Mouse (Mus musculus) urinary bladder, adult 2 months (tissue): ENCODE measurements at regions not wholly inside any gene's neighbourhood (a gene's known extent, or its start where the extent isn't known, plus 50 kb on each side); places are given as distances from the start of the nearest gene placed in this dataset.

Source experiments
- DNase-seq: peaks from one replicate; pipeline ENCODE4 v3.0.0; 2022; ENCODE audit warnings: low spot score

DNA sequence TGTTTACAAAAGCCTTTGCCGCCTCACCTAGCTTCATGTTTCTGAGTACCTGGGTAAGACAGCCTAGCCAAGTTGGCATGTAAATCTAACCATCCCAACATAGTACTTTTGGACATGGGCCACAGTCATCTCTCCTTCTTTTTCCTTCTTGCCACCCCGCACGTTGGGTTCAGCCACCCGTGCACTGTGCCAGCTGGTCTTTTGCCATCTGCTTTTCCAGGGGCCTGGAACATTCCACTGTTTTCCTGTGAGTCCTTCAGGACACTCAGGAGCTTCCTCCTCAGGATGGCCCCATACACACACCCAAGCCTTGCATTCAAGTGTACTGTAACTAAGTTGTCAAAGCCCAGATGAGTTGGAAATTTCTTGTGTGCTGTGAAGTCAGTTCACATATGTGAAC, 132.2 kb upstream of the Jun start:
- no peak for DNase-seq

DNA sequence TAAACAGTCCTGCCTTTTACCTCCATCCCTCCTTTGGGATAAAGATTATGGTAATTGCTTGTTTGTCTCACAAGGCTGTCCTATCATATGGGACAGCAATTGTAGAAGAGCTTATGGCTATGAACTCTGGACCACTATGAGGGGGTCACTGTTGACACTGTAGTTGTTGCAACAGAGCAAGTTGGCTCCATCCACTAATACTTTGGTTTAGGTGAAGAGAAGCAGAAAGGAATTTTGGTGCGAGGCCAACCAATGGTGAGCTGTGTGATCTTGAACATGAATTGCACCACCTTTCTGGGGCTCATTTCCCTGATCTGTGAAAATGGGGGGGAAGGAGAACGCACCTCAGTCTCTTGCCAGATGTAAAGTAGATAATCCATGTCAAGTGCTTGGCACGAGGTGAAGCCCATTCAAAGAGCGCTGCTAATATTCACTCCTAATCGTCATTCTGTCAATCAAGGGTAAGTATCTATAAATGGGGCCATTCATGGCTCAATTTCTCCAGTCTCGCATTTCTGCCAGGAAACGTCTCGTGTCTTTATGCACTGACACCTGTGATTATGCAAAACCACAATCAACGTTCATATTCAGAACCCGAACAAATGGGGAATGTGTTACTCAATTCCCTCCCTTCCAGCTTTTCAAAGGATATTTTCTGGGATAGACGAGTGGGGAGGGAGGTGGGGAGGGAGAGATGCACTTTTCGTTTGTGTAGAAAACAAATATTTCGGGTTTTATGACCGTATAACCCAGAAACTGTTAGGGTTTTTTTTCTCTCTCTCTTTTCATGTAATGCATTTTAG, 133.3 kb upstream of the Jun start:
- DNase-seq = no peak

DNA sequence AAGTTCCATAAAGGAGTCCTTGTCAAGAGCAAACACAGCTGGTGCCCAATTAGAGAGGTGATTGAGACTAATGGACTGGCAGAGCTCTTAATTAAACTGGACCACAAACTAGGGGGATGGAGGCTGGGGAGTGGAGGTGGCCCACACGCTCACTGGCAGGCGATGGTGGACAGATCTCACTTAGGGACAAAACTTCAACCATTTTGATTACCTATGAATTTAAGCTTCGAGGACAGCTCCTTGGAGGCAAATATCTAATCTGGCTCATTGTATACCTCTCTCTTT, 133.8 kb upstream of the Jun start:
- DNase-seq = no peak

DNA sequence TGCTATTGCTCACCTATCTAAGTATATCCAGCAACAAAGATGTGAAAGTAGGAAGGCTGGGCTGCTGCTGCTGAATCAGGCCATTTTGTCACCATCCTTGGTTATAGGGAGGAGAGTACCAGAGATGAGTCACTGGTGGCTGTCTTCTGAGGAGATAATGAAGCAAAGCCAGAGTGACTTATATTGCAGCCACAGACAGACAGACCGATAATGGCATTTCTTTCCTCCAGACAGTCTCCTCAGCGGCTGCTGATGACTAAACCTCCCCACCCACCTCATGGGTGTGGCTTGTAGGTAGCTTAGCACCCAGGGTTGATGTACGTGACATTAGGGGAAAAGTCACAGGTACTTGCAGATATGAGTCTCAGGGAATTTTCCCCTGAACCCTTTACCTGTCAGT, 136.1 kb upstream of the Jun start:
- DNase-seq = no peak

DNA sequence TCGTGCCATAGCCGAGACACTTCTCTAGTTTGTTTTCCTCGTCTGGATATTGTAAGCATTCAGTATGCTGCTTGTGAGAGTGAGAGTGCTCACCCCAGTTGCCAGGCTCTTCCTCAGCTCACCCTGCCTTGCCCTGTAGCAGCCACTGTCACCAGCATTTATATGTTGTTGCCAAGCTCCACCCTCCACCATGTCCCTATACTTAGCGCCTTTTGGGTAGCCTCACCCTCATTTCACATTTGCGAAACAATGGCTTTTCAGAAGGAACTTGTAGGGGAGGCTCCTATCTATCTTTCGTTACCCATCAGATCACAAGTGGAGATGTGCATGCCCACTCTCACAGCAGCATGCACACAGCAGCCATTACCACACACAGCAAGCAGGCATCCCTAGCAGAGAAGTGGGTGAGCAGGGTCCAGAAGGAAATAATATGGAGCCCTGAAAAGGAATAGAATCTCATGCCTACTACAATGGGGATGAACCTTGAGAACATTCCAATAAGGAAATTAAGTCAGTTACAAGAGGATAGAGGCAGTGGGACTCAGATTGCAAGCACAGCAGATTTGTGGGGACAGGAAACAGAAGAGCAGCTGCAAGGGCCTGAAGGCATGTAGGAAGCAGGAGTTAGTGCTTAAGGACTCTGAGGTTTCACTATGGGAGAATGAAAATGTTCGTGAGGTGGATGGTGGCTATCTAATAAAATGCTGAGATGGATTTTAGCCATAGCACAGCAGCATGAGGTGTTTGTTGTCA, 139.8 kb upstream of the Jun start:
- DNase-seq = no peak

DNA sequence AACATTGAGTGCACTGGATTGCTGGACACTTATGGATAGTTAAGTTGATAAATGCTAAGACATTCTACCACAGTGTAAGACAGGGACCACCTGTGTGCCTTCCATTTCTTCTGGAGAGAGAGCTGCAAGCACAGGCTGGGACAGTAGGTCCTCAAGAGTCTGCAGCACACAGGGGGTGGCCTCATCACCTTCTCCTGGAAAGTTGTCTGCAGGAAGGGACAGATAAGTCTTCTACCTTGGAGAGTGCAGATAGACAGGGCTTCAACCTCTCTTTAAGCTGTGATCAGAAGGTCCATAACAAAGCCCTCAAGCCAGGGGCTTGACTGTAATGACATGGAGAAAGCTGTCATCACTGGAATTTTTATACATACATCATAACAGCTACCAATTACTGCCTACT, 140.5 kb upstream of the Jun start:
- no peak for DNase-seq

DNA sequence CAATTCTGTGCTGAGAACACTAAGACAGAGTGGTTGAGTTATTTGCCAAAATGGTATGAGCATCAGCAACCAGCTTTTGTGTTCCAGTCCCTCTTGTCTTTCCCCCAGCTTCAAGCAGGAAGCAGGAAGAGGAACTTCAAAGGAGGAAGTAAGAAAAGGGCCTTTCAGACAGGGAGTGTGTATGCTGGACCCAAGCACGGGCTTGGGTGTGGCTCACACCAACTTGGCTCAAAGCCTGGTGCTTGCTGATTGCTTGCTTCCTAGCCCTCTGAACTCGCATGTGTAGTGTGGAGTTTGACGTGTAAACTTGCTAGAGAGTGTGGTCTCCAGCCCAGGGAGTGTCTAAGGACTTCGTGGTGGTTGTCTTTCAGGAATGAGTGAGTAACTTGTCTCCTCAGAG, 141.0 kb upstream of the Jun start:
- no peak for DNase-seq

DNA sequence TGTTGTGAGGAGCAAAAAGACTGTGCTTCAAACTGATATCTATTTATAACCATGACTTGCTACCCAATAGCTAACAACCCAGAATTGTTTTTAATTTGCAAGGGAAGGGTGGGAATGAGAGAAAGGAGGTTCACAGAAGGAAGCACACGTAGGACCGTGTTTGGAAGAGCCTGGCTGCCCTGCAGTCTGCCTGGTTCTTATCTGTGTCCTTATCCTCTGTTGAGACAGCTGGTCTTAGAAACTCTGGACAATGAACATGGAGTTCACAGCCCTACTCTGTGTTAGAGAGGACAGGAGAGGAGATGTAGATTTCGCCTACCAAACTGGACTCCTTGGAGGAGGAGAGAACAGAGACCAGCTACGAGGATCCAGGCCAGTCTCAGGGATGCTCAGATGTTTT, 141.5 kb upstream of the Jun start:
- DNase-seq = no peak

DNA sequence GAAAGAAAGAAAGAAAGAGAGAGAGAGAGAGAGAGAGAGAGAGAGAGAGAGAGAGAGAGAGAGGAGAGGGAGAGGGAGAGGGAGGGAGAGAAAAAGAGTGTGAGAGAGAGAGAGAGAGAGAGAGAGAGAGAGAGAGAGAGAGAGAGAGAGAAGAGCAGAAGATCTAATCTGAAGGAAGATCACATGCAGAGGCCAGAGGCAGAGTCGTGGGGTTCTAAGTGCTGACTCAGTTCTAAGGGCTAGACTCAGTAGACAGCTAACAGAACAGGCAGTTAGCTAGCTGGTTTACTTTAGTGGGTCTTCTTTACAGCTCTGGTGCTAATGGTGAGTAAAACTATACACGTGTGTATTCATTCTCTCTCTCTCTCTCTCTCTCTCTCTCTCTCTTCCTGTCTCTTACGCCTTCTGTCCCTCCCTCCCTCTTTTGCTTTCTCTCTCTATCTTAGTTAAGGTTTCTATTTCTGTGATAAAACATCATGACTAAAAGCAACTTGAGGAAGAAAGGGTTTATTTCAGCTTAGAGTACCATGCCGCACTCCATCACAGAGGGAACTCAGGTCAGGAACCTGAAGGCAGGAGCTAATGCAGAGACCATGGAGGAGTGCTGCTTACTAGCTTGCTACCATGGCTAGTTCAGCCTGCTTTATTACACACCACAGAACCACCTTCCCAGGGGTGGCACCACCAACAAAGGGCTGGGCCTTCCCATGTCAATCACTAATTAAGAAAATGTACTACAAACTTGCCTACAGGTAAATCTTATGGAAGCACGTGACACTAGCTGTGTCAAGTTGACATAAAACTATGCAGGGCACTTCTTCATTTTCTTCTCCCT, 142.8 kb upstream of the Jun start:
- no peak for DNase-seq

DNA sequence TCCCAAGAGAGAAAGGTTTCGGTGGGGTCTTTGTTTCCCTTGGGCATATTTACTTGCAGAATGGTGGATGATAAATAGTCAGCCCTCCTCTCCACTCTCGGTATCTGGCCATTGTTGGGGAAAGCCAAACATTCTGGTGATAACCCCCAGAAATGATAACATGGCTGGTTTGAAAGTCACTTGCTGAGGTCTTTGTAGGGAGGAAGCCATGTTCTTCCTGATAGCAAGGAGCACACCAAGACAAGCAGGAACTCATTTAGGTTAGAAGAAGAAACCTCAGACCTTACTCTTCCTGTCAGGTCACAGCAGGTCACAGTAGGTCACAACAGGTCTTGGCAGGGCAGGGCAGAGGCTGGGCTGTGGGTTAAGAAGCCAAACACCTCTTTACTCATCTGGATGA, 144.1 kb upstream of the Jun start:
- no peak for DNase-seq

DNA sequence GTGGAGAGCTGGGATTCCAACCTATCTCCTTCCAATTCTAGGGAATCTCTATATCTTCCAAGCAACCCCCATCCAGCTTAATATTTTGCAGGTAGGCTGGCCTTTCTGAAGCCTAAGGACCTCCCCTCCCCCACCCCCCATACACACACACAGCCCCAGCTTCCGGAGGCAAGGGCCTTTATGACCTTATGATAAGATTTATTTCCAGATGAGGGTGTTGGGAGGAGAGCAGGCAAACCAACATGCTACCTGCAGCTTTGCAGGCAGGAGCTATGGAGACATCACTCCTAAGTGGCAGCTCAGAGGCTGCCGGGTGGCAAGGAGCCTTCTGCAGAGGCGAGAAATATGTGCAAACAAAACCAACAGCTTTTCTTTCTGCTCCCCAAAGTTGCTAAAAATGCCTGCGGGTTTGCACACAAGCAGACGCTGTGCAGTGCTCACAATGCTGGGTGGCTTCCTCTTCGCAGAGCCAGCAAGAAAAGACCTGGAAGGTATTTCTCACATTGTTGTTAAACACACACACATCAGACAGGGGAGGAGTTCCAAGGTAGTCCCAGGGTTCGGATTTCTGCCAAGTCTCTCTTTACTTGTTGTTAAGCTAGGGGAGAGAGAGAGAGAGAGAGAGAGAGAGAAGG, 145.2 kb upstream of the Jun start:
- DNase-seq = no peak

DNA sequence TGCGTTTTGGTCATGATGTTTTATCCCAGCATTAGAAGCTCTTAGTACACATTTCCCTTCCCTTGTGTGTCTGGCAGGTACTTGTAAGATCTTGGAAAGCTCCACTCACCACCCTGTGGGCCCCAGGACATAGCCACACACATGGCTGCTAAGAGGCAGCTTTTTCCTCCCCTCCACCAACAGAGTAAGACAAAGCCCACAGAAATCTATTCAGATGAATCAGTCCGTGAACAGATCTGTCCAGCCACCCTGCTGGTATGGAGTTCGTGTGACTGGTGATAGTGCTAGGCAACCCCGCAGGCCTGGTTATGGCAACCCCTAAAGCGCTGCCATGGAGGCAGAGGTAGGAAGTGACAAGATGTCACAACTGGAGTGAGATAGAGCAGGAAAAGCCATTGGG, 147.4 kb upstream of the Jun start:
- DNase-seq = no peak

DNA sequence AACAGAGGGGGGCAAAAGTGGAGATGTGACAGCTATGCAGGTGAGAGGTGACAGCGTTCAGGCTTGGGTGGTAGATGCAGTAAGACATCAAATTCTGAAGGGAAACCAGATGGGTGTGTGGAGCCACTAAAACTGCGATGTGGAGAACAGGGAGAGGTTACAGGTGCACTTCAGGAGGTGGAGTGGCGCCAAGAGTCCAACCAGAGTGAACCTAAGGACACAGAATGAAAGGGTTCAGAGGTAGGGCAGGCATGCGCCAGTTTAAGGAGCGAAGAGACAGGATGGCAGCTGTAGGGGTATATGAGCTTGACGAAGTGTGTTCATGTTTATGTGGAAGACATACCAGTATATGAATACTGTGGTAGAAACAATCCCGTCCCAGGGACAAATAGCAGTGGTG, 148.1 kb upstream of the Jun start:
- DNase-seq = no peak

DNA sequence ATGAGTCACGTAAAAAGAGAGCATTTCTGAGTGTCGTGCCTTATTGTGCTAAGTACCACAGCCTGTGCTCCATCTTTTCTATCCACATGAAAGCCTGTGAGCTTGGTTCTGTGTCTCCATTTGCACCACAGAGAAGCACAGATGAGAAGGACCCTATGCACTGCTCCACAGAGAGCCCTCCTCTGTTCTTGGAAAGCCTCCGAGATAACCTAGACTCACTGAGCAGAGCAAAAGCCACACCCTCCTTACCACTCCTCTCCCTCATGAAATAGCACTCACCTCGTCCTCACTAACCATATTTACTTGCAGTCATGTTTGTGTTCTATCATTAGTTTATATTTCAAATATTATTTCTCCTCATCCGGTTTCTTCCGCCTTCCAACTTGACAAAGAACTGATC, 150.5 kb upstream of the Jun start:
- DNase-seq = no peak

DNA sequence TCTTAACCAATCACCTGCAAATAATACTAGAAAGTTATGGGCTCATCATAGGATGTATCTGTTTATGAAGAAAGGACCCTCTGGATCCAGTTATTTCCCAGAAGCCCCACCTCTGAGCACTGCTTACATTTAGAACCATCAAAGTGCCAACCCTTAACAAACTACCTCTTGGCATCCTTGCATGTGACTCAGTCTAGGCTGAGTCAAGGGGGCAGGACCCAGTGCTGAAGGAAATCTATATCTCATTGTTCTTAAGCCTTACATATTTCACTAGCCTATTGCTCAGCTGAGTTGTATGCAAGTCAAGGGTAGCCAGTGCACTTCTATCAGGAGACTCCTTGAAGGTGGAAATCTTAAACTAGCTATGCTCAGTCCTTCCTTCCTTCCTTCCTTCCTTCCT, 151.6 kb upstream of the Jun start:
- DNase-seq = no peak

DNA sequence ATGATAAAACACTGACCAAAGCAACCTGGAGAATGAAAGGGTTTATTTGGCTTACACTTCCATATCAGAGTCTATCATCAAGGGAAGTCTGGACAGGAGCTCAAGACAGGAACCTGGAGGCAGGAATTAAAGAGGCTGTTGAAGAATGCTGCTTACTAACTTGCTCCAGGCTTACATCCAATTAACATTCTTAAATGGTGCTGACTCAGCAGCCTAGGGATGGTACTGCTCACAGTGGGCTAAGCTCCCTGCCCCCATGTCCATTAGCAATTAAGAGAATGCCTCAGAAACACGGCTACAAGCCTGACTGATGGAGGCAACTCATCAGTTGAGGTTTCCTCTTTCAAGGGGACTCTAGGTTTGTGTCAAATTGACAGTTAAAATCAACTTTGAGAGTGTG, 153.3 kb upstream of the Jun start:
- DNase-seq = no peak

DNA sequence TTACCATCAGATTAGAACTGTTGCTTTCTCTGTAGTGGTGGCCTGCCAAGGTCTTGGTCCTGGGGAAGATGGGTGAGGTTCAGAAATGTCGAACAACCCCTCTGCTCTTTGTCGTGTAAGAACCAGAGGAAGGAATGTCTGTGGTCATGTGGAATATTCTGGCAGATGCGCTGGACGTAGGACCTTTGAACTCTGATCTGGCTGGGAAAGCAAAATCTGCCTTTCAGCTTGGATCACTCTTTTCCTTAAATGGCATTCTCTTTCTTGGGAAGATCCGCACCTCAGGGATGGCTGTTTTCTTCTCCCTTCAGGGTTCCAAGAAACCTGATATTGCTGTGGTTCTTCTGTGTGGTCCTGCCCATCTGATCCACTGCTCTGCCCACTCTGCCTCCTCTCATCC, 155.8 kb upstream of the Jun start:
- no peak for DNase-seq

DNA sequence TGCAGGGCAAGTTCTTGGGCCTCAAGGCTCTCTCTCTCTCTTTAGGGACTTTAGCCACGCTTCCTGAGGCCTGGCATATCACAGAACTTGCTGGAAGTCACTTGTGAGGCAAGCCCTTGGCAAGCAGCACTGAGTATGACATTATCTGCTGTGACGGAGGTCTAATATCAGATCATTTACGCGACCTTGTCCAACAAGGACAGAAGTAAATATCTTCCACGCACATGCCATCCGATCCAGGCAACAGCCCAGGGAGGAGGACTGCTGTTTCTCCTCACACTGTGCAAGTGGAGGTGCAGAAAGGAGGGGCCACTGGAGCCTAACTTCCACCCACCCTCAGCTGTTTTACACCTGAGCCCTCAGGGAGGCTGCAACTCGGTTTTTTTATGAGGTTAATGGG, 156.8 kb upstream of the Jun start:
- no peak for DNase-seq

DNA sequence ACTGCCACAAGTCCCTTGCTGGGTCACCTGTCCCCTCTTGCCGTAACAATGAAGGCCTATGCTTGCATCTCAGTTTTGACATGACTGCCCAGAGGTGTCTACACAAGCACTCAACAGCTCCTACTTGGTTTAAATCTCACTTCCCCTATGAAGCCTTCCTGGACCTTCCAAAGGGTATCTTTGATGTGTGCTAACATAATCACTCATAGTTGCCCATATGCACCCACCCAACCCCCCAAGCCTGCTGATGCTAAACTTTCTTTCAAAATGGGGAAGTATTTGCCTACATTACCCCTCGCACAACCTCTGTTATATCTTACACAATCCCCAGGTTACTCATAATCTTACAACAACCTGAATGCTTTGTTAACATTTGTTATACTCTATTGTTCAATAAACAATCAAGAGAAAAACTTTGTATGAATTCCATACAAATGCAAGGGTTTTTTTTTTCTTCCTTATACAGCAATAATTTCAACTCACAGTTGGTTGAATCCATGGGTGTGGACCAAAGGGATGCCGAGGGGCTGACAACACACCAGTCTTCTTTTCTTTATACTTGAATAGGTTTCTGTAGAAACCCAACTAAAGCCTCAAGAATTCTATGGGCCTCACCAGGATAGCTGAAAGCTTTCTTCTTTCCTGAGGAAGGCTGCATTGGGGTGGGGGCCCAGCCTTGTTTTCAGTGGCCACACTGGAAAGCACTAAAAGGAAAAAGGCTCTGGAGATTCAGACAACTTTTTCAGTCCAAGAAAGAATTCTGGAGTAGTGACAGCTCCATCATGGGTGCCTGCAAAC, 157.5 kb upstream of the Jun start:
- DNase-seq = no peak

DNA sequence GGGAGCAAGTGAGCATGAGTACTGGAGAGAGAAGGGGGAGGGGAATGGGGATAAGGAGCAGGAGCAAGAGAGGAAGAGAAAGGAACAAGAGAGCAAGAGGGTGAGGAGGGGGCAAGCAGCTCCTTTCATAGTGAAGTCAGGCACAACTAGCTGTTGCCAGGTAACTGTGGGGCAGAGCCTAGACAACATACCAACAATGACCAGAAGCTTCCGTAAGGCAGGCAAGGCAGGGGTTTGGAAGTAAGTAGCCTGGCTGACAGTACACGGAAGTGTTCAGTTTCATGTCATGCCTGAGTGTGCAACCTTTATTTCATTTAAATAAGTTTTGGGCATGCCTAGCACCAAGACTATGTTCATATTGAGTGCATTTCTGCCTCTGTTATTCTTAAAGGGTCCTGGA, 160.5 kb upstream of the Jun start:
- no peak for DNase-seq

DNA sequence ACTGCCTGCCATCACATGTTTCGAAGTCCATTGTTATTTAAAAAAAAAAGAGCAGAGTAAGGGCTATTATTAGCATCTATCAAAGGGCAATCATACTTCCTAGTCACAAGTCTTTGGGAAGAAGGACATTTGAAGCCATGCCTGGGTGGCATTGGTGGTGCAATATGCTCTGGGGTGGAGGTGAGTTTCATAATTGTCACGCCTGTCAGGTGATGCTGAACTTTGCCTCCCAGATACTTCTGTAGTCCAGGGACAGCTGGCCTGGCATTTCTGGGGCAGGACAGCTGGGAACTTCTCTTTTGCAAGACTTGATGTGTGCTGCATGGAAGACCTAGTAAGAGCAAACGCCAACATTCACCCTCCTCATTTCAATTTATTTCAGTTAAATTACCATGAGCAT, 161.0 kb upstream of the Jun start:
- DNase-seq = no peak

DNA sequence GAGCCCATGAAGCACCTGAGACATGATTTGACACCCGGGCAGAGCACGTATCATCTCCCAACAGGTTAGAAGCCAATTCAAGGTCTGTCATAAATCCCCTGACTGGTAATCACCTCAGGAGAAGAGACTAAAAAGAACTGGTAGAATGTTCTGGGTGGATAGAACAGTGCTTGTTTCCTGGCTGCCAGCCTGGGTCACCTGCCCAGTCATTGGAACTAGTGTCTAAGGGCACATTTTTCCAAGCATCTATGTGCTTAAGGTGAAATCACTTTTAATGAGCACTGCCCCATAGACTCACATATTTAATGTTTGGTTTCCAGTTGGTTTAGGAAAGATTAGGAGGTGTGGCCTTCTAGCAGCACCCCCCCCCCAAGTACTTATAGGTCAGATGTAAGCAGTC, 162.0 kb upstream of the Jun start:
- no peak for DNase-seq
